Mouse (Mus musculus) forebrain, embryonic 15.5 days (tissue): Measurements from ENCODE around the gene Cdyl. TPM values are rescaled to one million over a fixed set of nuclear protein-coding genes. Genes with fewer than 3 reads are reported as not detected.

Experiments used
- ATAC-seq: fragments of 200-750 bp; cut with Nextera tagmentation; replicated peaks from 2 replicates; pipeline ENCODE4 v1.8.0; 2017; ENCODE audit warnings: mild to moderate bottlenecking, moderate TSS enrichment, moderate library complexity
- H3K27ac ChIP-seq: fragments of 300-500 bp; sonication (generic); replicated peaks from 2 replicates; pipeline ENCODE4 v1.5.1; 2015; ENCODE audit warnings: mild to moderate bottlenecking, inconsistent platforms
- H3K27me3 ChIP-seq: fragments of 300-500 bp; sonication (generic); 2 replicates; pipeline ENCODE4 v1.6.1; 2015; ENCODE audit warnings: inconsistent platforms
- H3K36me3 ChIP-seq: fragments of 300-500 bp; sonication (generic); 2 replicates; pipeline ENCODE4 v1.6.1; 2015; ENCODE audit warnings: mild to moderate bottlenecking, inconsistent platforms
- H3K4me1 ChIP-seq: fragments of 300-500 bp; sonication (generic); 2 replicates; pipeline ENCODE4 v1.6.1; 2015; ENCODE audit warnings: inconsistent platforms
- H3K4me2 ChIP-seq: fragments of 300-500 bp; sonication (generic); replicated peaks from 2 replicates; pipeline ENCODE4 v1.6.1; 2015; ENCODE audit warnings: mild to moderate bottlenecking, inconsistent platforms
- H3K4me3 ChIP-seq: fragments of 300-500 bp; sonication (generic); 2 replicates; pipeline ENCODE4 v1.5.1; 2015; ENCODE audit warnings: mild to moderate bottlenecking, inconsistent platforms
- H3K9ac ChIP-seq: fragments of 300-500 bp; sonication (generic); replicated peaks from 2 replicates; pipeline ENCODE4 v1.6.1; 2015; ENCODE audit warnings: mild to moderate bottlenecking, inconsistent platforms
- H3K9me3 ChIP-seq: fragments of 300-500 bp; sonication (generic); 2 replicates; pipeline ENCODE4 v1.6.1; 2016; ENCODE audit warnings: inconsistent platforms
- WGBS: fragments of 180-500 bp; shearing (Covaris S2); methylation state at CpG from one replicate; pipeline ENCODE4 v1.1.7; 2015; ENCODE audit warnings: mixed read lengths; 5-methylcytosine and 5-hydroxymethylcytosine counted together
- polyA plus RNA-seq: library from polyadenylated mRNA; unstranded; fragments of >200 nt; fragmentation: Nextera tagmentation; extraction: Ambion mirVana; gene quantifications from 2 replicates; pipeline ENCODE4 v1.2.1, GENCODE M21; 2015

Gene Cdyl
- polyA plus RNA-seq, 1 experiment from 2014 or later, result 5.2 TPM

GRCm38 (mm10) chr13:35794309-35794708 lies 134.7 kb downstream of the Cdyl start:
- Histone ChIP-seq H3K9ac (no peak overlapping the region), H3K4me3 (no peak overlapping the region), H3K4me2 (no peak overlapping the region), H3K36me3 (no peaks in the 10 kb centered on the region), H3K27me3 (no peaks in the 10 kb centered on the region), H3K27ac (no peak overlapping the region), H3K9me3 (no peaks in the 10 kb centered on the region), H3K4me1 (no peaks in the 10 kb centered on the region)
- 72% methylated on average over 7 of the region's 7 CpGs for WGBS
- no peak for ATAC-seq

GRCm38 (mm10) chr13:35794774-35795173 lies 135.1 kb downstream of the Cdyl start:
- WGBS, result 82% methylated on average over 4 of the region's 4 CpGs
- H3K4me1 ChIP-seq, result no peaks in the 10 kb centered on the region
- no peak overlapping the region for H3K9ac ChIP-seq
- ATAC-seq, result no peak
- no peaks in the 10 kb centered on the region for H3K9me3 ChIP-seq
- H3K4me3 ChIP-seq, result no peak overlapping the region
- no peak overlapping the region for H3K27ac ChIP-seq
- no peak overlapping the region for H3K4me2 ChIP-seq
- H3K27me3 ChIP-seq, result no peaks in the 10 kb centered on the region
- H3K36me3 ChIP-seq, result no peaks in the 10 kb centered on the region

GRCm38 (mm10) chr13:35795887-35796286 lies 136.3 kb downstream of the Cdyl start:
- ATAC-seq, result no peak
- WGBS, result 31% methylated on average over 2 of the region's 2 CpGs

GRCm38 (mm10) chr13:35796352-35796751 lies 136.7 kb downstream of the Cdyl start:
- 64% methylated on average over 4 of the region's 4 CpGs for WGBS
- no peak for ATAC-seq
- no peaks in the 10 kb centered on the region for H3K4me1 ChIP-seq
- H3K27me3 ChIP-seq, result no peaks in the 10 kb centered on the region
- no peaks in the 10 kb centered on the region for H3K9me3 ChIP-seq
- H3K27ac ChIP-seq, result no peak overlapping the region
- H3K9ac ChIP-seq, result no peak overlapping the region
- H3K4me3 ChIP-seq, result no peak overlapping the region
- H3K4me2 ChIP-seq, result no peak overlapping the region
- H3K36me3 ChIP-seq, result no peaks in the 10 kb centered on the region

More at GRCm38 (mm10) chr13:35795887-35796286, 136.3 kb downstream of the Cdyl start:
- H3K4me2 ChIP-seq, result no peak overlapping the region
- no peak overlapping the region for H3K27ac ChIP-seq
- H3K4me1 ChIP-seq, result no peaks in the 10 kb centered on the region
- H3K36me3 ChIP-seq, result no peaks in the 10 kb centered on the region
- no peak overlapping the region for H3K4me3 ChIP-seq
- H3K27me3 ChIP-seq, result no peaks in the 10 kb centered on the region
- H3K9ac ChIP-seq, result no peak overlapping the region
- H3K9me3 ChIP-seq, result no peaks in the 10 kb centered on the region

- H3K27ac ChIP-seq, result no peak overlapping the region
- H3K9me3 ChIP-seq, result no peaks in the 10 kb centered on the region
- no peak for ATAC-seq
- no peak overlapping the region for H3K9ac ChIP-seq
- no peaks in the 10 kb centered on the region for H3K27me3 ChIP-seq
- no peaks in the 10 kb centered on the region for H3K36me3 ChIP-seq
- no peaks in the 10 kb centered on the region for H3K4me1 ChIP-seq
- no peak overlapping the region for H3K4me2 ChIP-seq
- 89% methylated on average over 13 of the region's 13 CpGs for WGBS
- H3K4me3 ChIP-seq, result no peak overlapping the region
These were observed 138.3 kb downstream of the Cdyl start for GRCm38 (mm10) chr13:35797811-35798522.

- Histone ChIP-seq H3K4me3 (no peak overlapping the region), H3K36me3 (no peaks in the 10 kb centered on the region), H3K27me3 (no peaks in the 10 kb centered on the region), H3K27ac (no peak overlapping the region), H3K9me3 (no peaks in the 10 kb centered on the region), H3K4me1 (no peaks in the 10 kb centered on the region), H3K9ac (no peak overlapping the region), H3K4me2 (no peak overlapping the region)
- ATAC-seq, result no peak
- WGBS, result 67% methylated on average over 9 of the region's 9 CpGs
These were observed 139.0 kb downstream of the Cdyl start for GRCm38 (mm10) chr13:35798645-35799044.

GRCm38 (mm10) chr13:35800270-35800669 lies 140.6 kb downstream of the Cdyl start:
- ATAC-seq, result no peak
- Histone ChIP-seq H3K36me3 (no peaks in the 10 kb centered on the region), H3K4me3 (no peak overlapping the region), H3K4me1 (no peaks in the 10 kb centered on the region), H3K9ac (no peak overlapping the region), H3K27me3 (no peaks in the 10 kb centered on the region), H3K27ac (no peak overlapping the region), H3K9me3 (no peaks in the 10 kb centered on the region), H3K4me2 (no peak overlapping the region)
- WGBS, result 88% methylated on average over 7 of the region's 7 CpGs

- Histone ChIP-seq H3K9ac (no peak overlapping the region), H3K9me3 (no peaks in the 10 kb centered on the region), H3K36me3 (no peaks in the 10 kb centered on the region), H3K27me3 (no peaks in the 10 kb centered on the region), H3K4me3 (no peak overlapping the region), H3K4me1 (peaks cover 18% of the 10 kb centered on the region), H3K27ac (no peak overlapping the region), H3K4me2 (no peak overlapping the region)
- 36% methylated on average over 3 of the region's 3 CpGs for WGBS
- no peak for ATAC-seq
These were observed 146.1 kb downstream of the Cdyl start for GRCm38 (mm10) chr13:35805727-35806126.

- no peaks in the 10 kb centered on the region for H3K36me3 ChIP-seq
- H3K9me3 ChIP-seq, result no peaks in the 10 kb centered on the region
- no peak overlapping the region for H3K4me2 ChIP-seq
- H3K27ac ChIP-seq, result no peak overlapping the region
- no peaks in the 10 kb centered on the region for H3K27me3 ChIP-seq
- no peak overlapping the region for H3K9ac ChIP-seq
- peaks cover 20% of the 10 kb centered on the region for H3K4me1 ChIP-seq
- no peak overlapping the region for H3K4me3 ChIP-seq
- 55% methylated on average over 7 of the region's 7 CpGs for WGBS
- ATAC-seq, result peak; percentile 73; the same call in 1 of the 2 replicates
These were observed 146.5 kb downstream of the Cdyl start for GRCm38 (mm10) chr13:35806165-35806564.

- Histone ChIP-seq H3K4me2 (no peak overlapping the region), H3K9me3 (no peaks in the 10 kb centered on the region), H3K9ac (no peak overlapping the region), H3K27ac (no peak overlapping the region), H3K36me3 (no peaks in the 10 kb centered on the region), H3K27me3 (no peaks in the 10 kb centered on the region), H3K4me1 (peaks cover 23% of the 10 kb centered on the region), H3K4me3 (no peak overlapping the region)
- ATAC-seq, result no peak
- 93% methylated on average over 7 of the region's 7 CpGs for WGBS
These were observed 147.4 kb downstream of the Cdyl start for GRCm38 (mm10) chr13:35807016-35807415.

- ATAC-seq, result no peak
- no peak overlapping the region for H3K4me2 ChIP-seq
- no peaks in the 10 kb centered on the region for H3K27me3 ChIP-seq
- no peak overlapping the region for H3K9ac ChIP-seq
- no peak overlapping the region for H3K27ac ChIP-seq
- WGBS, result 97% methylated on average over 4 of the region's 4 CpGs
- peaks cover 23% of the 10 kb centered on the region for H3K4me1 ChIP-seq
- H3K9me3 ChIP-seq, result no peaks in the 10 kb centered on the region
- H3K4me3 ChIP-seq, result no peak overlapping the region
- H3K36me3 ChIP-seq, result no peaks in the 10 kb centered on the region
These were observed 147.9 kb downstream of the Cdyl start for GRCm38 (mm10) chr13:35807525-35807924.

GRCm38 (mm10) chr13:35807940-35808339 lies 148.3 kb downstream of the Cdyl start:
- no peaks in the 10 kb centered on the region for H3K27me3 ChIP-seq
- WGBS, result 94% methylated on average over 8 of the region's 8 CpGs
- no peaks in the 10 kb centered on the region for H3K9me3 ChIP-seq
- H3K4me2 ChIP-seq, result no peak overlapping the region
- no peak overlapping the region for H3K4me3 ChIP-seq
- H3K36me3 ChIP-seq, result no peaks in the 10 kb centered on the region
- no peak overlapping the region for H3K9ac ChIP-seq
- no peak for ATAC-seq
- peaks cover 23% of the 10 kb centered on the region for H3K4me1 ChIP-seq
- H3K27ac ChIP-seq, result no peak overlapping the region
